Mouse (Mus musculus) limb, embryonic 11.5 days (tissue): ENCODE results near the gene Ccdc155. TPM values are rescaled to one million over a fixed set of nuclear protein-coding genes. Genes with fewer than 3 reads are reported as not detected.

Experiments
- ATAC-seq: fragments of 200-750 bp; cut with Nextera tagmentation; 2 replicates; pipeline ENCODE4 v1.8.0; 2017; ENCODE audit warnings: low read depth; ENCODE audit not compliant: insufficient number of reproducible peaks, low FRiP score, low TSS enrichment
- DNase-seq: peaks from one replicate; pipeline ENCODE4 v3.0.0-alpha.2; 2015; ENCODE audit warnings: low spot score
- H3K27ac ChIP-seq: fragments of 300-500 bp; sonication (generic); replicated peaks from 2 replicates; pipeline ENCODE4 v1.5.1; 2014; ENCODE audit warnings: low read depth, mild to moderate bottlenecking, low read length
- H3K27me3 ChIP-seq: fragments of 300-500 bp; sonication (generic); 2 replicates; pipeline ENCODE4 v1.6.1; 2014; ENCODE audit warnings: mild to moderate bottlenecking, low read length, mixed read lengths; ENCODE audit not compliant: control insufficient read depth, insufficient read depth
- H3K36me3 ChIP-seq: fragments of 300-500 bp; sonication (generic); 2 replicates; pipeline ENCODE4 v1.6.1; 2014; ENCODE audit warnings: mild to moderate bottlenecking, low read length, moderate library complexity, mixed read lengths; ENCODE audit not compliant: control insufficient read depth, insufficient read depth
- H3K4me1 ChIP-seq: fragments of 300-500 bp; sonication (generic); 2 replicates; pipeline ENCODE4 v1.6.1; 2014; ENCODE audit warnings: low read length, mixed read lengths; ENCODE audit not compliant: control insufficient read depth, insufficient read depth
- H3K4me2 ChIP-seq: fragments of 300-500 bp; sonication (generic); 2 replicates; pipeline ENCODE4 v1.6.1; 2014; ENCODE audit warnings: low read depth, mild to moderate bottlenecking, moderate library complexity; ENCODE audit not compliant: severe bottlenecking
- H3K4me3 ChIP-seq: fragments of 300-500 bp; sonication (generic); 2 replicates; pipeline ENCODE4 v1.5.1; 2014; ENCODE audit warnings: low read depth, low read length
- H3K9ac ChIP-seq: fragments of 300-500 bp; sonication (generic); 2 replicates; pipeline ENCODE4 v1.6.1; 2014; ENCODE audit warnings: mild to moderate bottlenecking, low read length
- H3K9me3 ChIP-seq: fragments of 300-500 bp; sonication (generic); 2 replicates; pipeline ENCODE4 v1.6.1; 2016; ENCODE audit warnings: low read length; ENCODE audit not compliant: control insufficient read depth
- WGBS: fragments of 180-500 bp; shearing (Covaris S2); extraction: QIAGEN DNeasy Blood & Tissue Kit; methylation state at CpG from one replicate; pipeline ENCODE4 v1.1.7; 2014; 5-methylcytosine and 5-hydroxymethylcytosine counted together
- polyA plus RNA-seq: library from polyadenylated mRNA; unstranded; fragments of >200 nt; fragmentation: Nextera tagmentation; extraction: Ambion mirVana; gene quantifications from 2 replicates; pipeline ENCODE4 v1.2.1, GENCODE M21; 2014

The Ccdc155 gene
- polyA plus RNA-seq, 1 experiment from 2014 or later, result 0.41 TPM

- Histone ChIP-seq H3K27ac (no peak overlapping the region), H3K36me3 (peaks cover 2% of the 10 kb centered on the region; the same call in 1 of the 2 replicates), H3K4me3 (no peak overlapping the region), H3K4me2 (no peak overlapping the region), H3K27me3 (peaks cover 3% of the 10 kb centered on the region; the same call in 1 of the 2 replicates), H3K9ac (no peak overlapping the region), H3K4me1 (peaks cover 27% of the 10 kb centered on the region), H3K9me3 (no peaks in the 10 kb centered on the region)
- WGBS, result 80% methylated on average over 17 of the region's 17 CpGs
- DNase-seq (peak; percentile 20), ATAC-seq (no peak)
Observed at GRCm38 (mm10) chr7:45237747-45238699, 33.3 kb upstream of the Ccdc155 start.

GRCm38 (mm10) chr7:45235656-45236180 lies 31.0 kb upstream of the Ccdc155 start:
- H3K9ac ChIP-seq, result 0 out of 2 replicates have a peak overlapping the region, but pooled peaks have one; percentile 43
- peaks cover 29% of the 10 kb centered on the region for H3K4me1 ChIP-seq

GRCm38 (mm10) chr7:45234922-45235571 lies 30.4 kb upstream of the Ccdc155 start:
- H3K4me3 ChIP-seq, result peak overlapping the region; percentile 26
- peak overlapping the region; percentile 43; the same call in 1 of the 2 replicates for H3K9ac ChIP-seq
- H3K4me2 ChIP-seq, result peak overlapping the region; percentile 44
- DNase-seq (peak; percentile 82), ATAC-seq (peak; percentile 83)
- 3% methylated on average over 21 of the region's 21 CpGs for WGBS
- H3K36me3 ChIP-seq, result peaks cover 17% of the 10 kb centered on the region
- peaks cover 3% of the 10 kb centered on the region; the same call in 1 of the 2 replicates for H3K27me3 ChIP-seq
- H3K27ac ChIP-seq, result peak overlapping the region; percentile 32
- H3K4me1 ChIP-seq, result peaks cover 26% of the 10 kb centered on the region
- H3K9me3 ChIP-seq, result no peaks in the 10 kb centered on the region

More at GRCm38 (mm10) chr7:45235656-45236180, 31.0 kb upstream of the Ccdc155 start:
- H3K9me3 ChIP-seq, result no peaks in the 10 kb centered on the region
- peaks cover 3% of the 10 kb centered on the region; the same call in 1 of the 2 replicates for H3K27me3 ChIP-seq
- ATAC-seq, result no peak
- peak; percentile 28 for DNase-seq
- WGBS, result 21% methylated on average over 17 of the region's 17 CpGs
- peak overlapping the region; percentile 26 for H3K4me3 ChIP-seq
- peak overlapping the region; percentile 32; the same call in 1 of the 2 replicates for H3K27ac ChIP-seq
- H3K4me2 ChIP-seq, result peak overlapping the region; percentile 44
- H3K36me3 ChIP-seq, result peaks cover 17% of the 10 kb centered on the region

GRCm38 (mm10) chr7:45234333-45234841 lies 29.7 kb upstream of the Ccdc155 start:
- peaks cover 3% of the 10 kb centered on the region; the same call in 1 of the 2 replicates for H3K27me3 ChIP-seq
- ATAC-seq (no peak), DNase-seq (peak; percentile 70)
- peaks cover 23% of the 10 kb centered on the region for H3K36me3 ChIP-seq
- peak overlapping the region; percentile 44 for H3K4me2 ChIP-seq
- H3K4me1 ChIP-seq, result peaks cover 26% of the 10 kb centered on the region
- no peak overlapping the region for H3K9ac ChIP-seq
- no peak overlapping the region for H3K4me3 ChIP-seq
- H3K9me3 ChIP-seq, result no peaks in the 10 kb centered on the region
- 8% methylated on average over 29 of the region's 29 CpGs for WGBS
- H3K27ac ChIP-seq, result peak overlapping the region; percentile 68

GRCm38 (mm10) chr7:45233580-45234332 lies 29.1 kb upstream of the Ccdc155 start:
- no peak overlapping the region for H3K9ac ChIP-seq
- no peaks in the 10 kb centered on the region for H3K9me3 ChIP-seq
- WGBS, result 24% methylated on average over 20 of the region's 20 CpGs
- peak; percentile 55 for DNase-seq
- peaks cover 26% of the 10 kb centered on the region for H3K4me1 ChIP-seq
- H3K27ac ChIP-seq, result peak overlapping the region; percentile 68
- no peaks in the 10 kb centered on the region for H3K27me3 ChIP-seq
- no peak overlapping the region for H3K4me3 ChIP-seq
- no peak for ATAC-seq
- H3K4me2 ChIP-seq, result peak overlapping the region; percentile 44
- peaks cover 29% of the 10 kb centered on the region for H3K36me3 ChIP-seq

GRCm38 (mm10) chr7:45232716-45233465 lies 28.2 kb upstream of the Ccdc155 start:
- no peak overlapping the region for H3K4me3 ChIP-seq
- ATAC-seq (no peak), DNase-seq (peak; percentile 22)
- no peaks in the 10 kb centered on the region for H3K9me3 ChIP-seq
- no peak overlapping the region for H3K9ac ChIP-seq
- H3K27ac ChIP-seq, result no peak overlapping the region
- peaks cover 37% of the 10 kb centered on the region for H3K36me3 ChIP-seq
- H3K4me1 ChIP-seq, result peaks cover 26% of the 10 kb centered on the region
- no peak overlapping the region for H3K4me2 ChIP-seq
- no peaks in the 10 kb centered on the region for H3K27me3 ChIP-seq
- WGBS, result 64% methylated on average over 13 of the region's 13 CpGs

GRCm38 (mm10) chr7:45231941-45232340 lies 27.2 kb upstream of the Ccdc155 start:
- H3K4me2 ChIP-seq, result no peak overlapping the region
- H3K9ac ChIP-seq, result no peak overlapping the region
- peaks cover 26% of the 10 kb centered on the region for H3K4me1 ChIP-seq
- H3K27me3 ChIP-seq, result no peaks in the 10 kb centered on the region
- peaks cover 42% of the 10 kb centered on the region for H3K36me3 ChIP-seq
- no peak overlapping the region for H3K4me3 ChIP-seq
- DNase-seq (peak; percentile 21), ATAC-seq (no peak)
- H3K27ac ChIP-seq, result no peak overlapping the region
- 87% methylated on average over 11 of the region's 11 CpGs for WGBS
- no peaks in the 10 kb centered on the region for H3K9me3 ChIP-seq
